Mouse (Mus musculus) ES-E14 (cell line): Measurements from ENCODE around the gene Abhd10. TPM values are rescaled to one million over a fixed set of nuclear protein-coding genes. Genes with fewer than 3 reads are reported as not detected.

Source experiments
- DNase-seq: peaks from one replicate; pipeline ENCODE4 v3.0.0-alpha.2; 2013; ENCODE audit warnings: low read depth, low spot score
- H3K27ac ChIP-seq: 2 replicates; pipeline ENCODE4 v1.5.1; 2012; ENCODE audit warnings: low read depth, mild to moderate bottlenecking, low read length, moderate library complexity, mixed read lengths; ENCODE audit not compliant: poor library complexity, insufficient read depth, severe bottlenecking
- H3K36me3 ChIP-seq: 2 replicates; pipeline ENCODE4 v1.6.1; 2012; ENCODE audit warnings: mild to moderate bottlenecking, low read length, moderate library complexity, mixed read lengths; ENCODE audit not compliant: control insufficient read depth, poor library complexity, insufficient read depth, severe bottlenecking
- H3K4me1 ChIP-seq, 2 experiments: fragments of 150-350 bp in 1 of 2; sonication (generic) in 1 of 2; 2 replicates each; pipeline ENCODE4 v1.6.1; 2012; ENCODE audit warnings: low read length in 2 of 2, mild to moderate bottlenecking in 1 of 2, mixed read lengths in 1 of 2; ENCODE audit not compliant: control insufficient read depth in 2 of 2, insufficient read depth in 2 of 2, poor library complexity in 1 of 2
- H3K4me3 ChIP-seq, 2 experiments: fragments of 150-350 bp in 1 of 2; sonication (generic) in 1 of 2; 2 replicates each; pipeline ENCODE4 v1.5.1; 2012; ENCODE audit warnings: low read length in 2 of 2, low read depth in 1 of 2, mild to moderate bottlenecking in 1 of 2, mixed read lengths in 1 of 2; ENCODE audit not compliant: insufficient read depth in 1 of 2, poor library complexity in 1 of 2, severe bottlenecking in 1 of 2
- H3K9ac ChIP-seq: 2 replicates; pipeline ENCODE4 v1.6.1; 2012; ENCODE audit warnings: low read depth, mild to moderate bottlenecking, low read length, mixed read lengths; ENCODE audit not compliant: poor library complexity, insufficient read depth, severe bottlenecking
- H3K9me3 ChIP-seq: fragments of 150-350 bp; sonication (generic); 2 replicates; pipeline ENCODE4 v1.6.1; 2012; ENCODE audit warnings: low read depth, mild to moderate bottlenecking, low read length; ENCODE audit not compliant: control insufficient read depth, insufficient read depth
- CHD2 ChIP-seq: IDR thresholded peaks from 2 replicates; pipeline ENCODE4 v1.6.1; 2014; ENCODE audit warnings: mild to moderate bottlenecking, low read depth, low read length, inconsistent platforms
- HCFC1 ChIP-seq: IDR thresholded peaks from 2 replicates; pipeline ENCODE4 v1.6.1; 2012; ENCODE audit warnings: low read length, inconsistent platforms, borderline replicate concordance; ENCODE audit not compliant: insufficient read depth
- MAFK ChIP-seq: IDR thresholded peaks from 2 replicates; pipeline ENCODE4 v1.6.1; 2014; ENCODE audit warnings: mild to moderate bottlenecking, low read depth, low read length, inconsistent platforms; ENCODE audit not compliant: insufficient read depth
- ZC3H11A ChIP-seq: IDR thresholded peaks from 2 replicates; pipeline ENCODE4 v1.6.1; 2012; ENCODE audit warnings: low read depth, mild to moderate bottlenecking, inconsistent platforms, low read length, borderline replicate concordance
- ZNF384 ChIP-seq: IDR thresholded peaks from 2 replicates; pipeline ENCODE4 v1.6.1; 2012; ENCODE audit warnings: low read depth, low read length, inconsistent platforms
- in situ Hi-C, 2 experiments: fragments of 600-800 bp; cut with MboI; formaldehyde crosslinking; loops; one replicate each; pipeline ENCODE4 v1.15.1; 2025; ENCODE audit warnings: low sequenced_read_pairs in 2 of 2, inconsistent platforms in 1 of 2; ENCODE audit not compliant: unreplicated experiment in 2 of 2
- total RNA-seq: library from RNA; depleted of rRNA; stranded (reverse); fragments of 300-350 nt; gene quantifications from 2 replicates; pipeline ENCODE4 v1.2.3, GENCODE M21; 2012

Gene Abhd10
- total RNA-seq, 1 experiment, result 13.2 TPM

- Histone ChIP-seq H3K4me3 (no peak overlapping the region), H3K36me3 (no peaks in the 10 kb centered on the region), H3K9ac (no peak overlapping the region), H3K4me1 (no peaks in the 10 kb centered on the region), H3K9me3 (no peaks in the 10 kb centered on the region), H3K27ac (no peak overlapping the region)
- DNase-seq, result no peak
- TF ChIP-seq MAFK, result no peak
- no peak for TF ChIP-seq ZC3H11A
- no peak for TF ChIP-seq HCFC1
- TF ChIP-seq CHD2, result no peak
- no peak for TF ChIP-seq ZNF384
- in situ Hi-C loops, result no loop called here
Observed at GRCm38 (mm10) chr16:45767853-45768640, 25.3 kb upstream of the Abhd10 start.

GRCm38 (mm10) chr16:45767434-45767833, 24.7 kb upstream of the Abhd10 start:
- no peak overlapping the region for H3K27ac ChIP-seq
- in situ Hi-C loops, result no loop called here
- no peak for DNase-seq
- no peak overlapping the region for H3K4me3 ChIP-seq
- no peak overlapping the region for H3K9ac ChIP-seq
- no peak for TF ChIP-seq MAFK
- TF ChIP-seq ZC3H11A, result no peak
- TF ChIP-seq CHD2, result no peak
- TF ChIP-seq ZNF384, result no peak
- no peak for TF ChIP-seq HCFC1
- H3K36me3 ChIP-seq, result no peaks in the 10 kb centered on the region
- no peaks in the 10 kb centered on the region for H3K9me3 ChIP-seq
- H3K4me1 ChIP-seq, result no peaks in the 10 kb centered on the region

GRCm38 (mm10) chr16:45765801-45766494, 23.2 kb upstream of the Abhd10 start:
- Histone ChIP-seq H3K4me3 (no peak overlapping the region), H3K9ac (no peak overlapping the region), H3K4me1 (no peaks in the 10 kb centered on the region), H3K27ac (no peak overlapping the region), H3K9me3 (no peaks in the 10 kb centered on the region), H3K36me3 (no peaks in the 10 kb centered on the region)
- in situ Hi-C loops, result no loop called here
- TF ChIP-seq HCFC1 (no peak), ZNF384 (no peak), ZC3H11A (no peak), CHD2 (no peak)
- DNase-seq, result no peak

GRCm38 (mm10) chr16:45765102-45765501, 22.3 kb upstream of the Abhd10 start:
- no peak overlapping the region for H3K9ac ChIP-seq
- in situ Hi-C loops, result no loop called here
- H3K4me3 ChIP-seq, result no peak overlapping the region
- no peaks in the 10 kb centered on the region for H3K9me3 ChIP-seq
- no peak overlapping the region for H3K27ac ChIP-seq
- TF ChIP-seq HCFC1 (no peak), MAFK (no peak), ZC3H11A (no peak), ZNF384 (no peak), CHD2 (no peak)
- H3K36me3 ChIP-seq, result no peaks in the 10 kb centered on the region
- DNase-seq, result no peak
- no peaks in the 10 kb centered on the region for H3K4me1 ChIP-seq
